Mouse (Mus musculus) layer of hippocampus, adult 18-20 months (tissue): Measurements from ENCODE around the gene Kctd15. TPM values are rescaled to one million over a fixed set of nuclear protein-coding genes. Genes with fewer than 3 reads are reported as not detected.

Experiments used
- DNase-seq, 2 experiments: peaks; one replicate each; pipeline ENCODE4 v3.0.0; 2022; ENCODE audit warnings: low spot score in 2 of 2
- total RNA-seq, 2 experiments: library from RNA; stranded (reverse); gene quantifications; 2 replicates each; pipeline ENCODE4 v1.2.3; 2021

Gene Kctd15
- total RNA-seq, 2 experiments from 2014 or later: 12.3 to 15.1 TPM

DNA sequence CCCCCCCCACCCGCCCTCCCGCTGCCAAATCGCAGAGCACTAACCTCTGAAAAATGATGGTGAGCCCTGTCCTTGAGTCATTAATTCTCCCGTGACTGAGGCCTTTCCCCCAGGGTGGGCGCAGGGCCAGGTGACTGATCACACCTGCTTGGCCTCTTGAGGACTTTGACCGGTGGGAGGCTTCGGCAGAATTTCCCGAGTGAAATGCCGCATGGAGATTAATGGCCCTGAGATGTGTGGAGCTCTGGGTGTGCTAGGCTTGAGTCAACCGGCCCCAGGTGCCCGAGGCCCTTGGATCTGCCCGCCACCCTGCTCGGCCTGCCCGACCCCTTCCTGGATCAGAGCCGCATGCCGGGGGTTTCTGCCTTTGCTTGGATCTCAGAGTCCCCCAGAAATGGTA, 11.3 kb upstream of the Kctd15 start:
- DNase-seq: no peak

DNA sequence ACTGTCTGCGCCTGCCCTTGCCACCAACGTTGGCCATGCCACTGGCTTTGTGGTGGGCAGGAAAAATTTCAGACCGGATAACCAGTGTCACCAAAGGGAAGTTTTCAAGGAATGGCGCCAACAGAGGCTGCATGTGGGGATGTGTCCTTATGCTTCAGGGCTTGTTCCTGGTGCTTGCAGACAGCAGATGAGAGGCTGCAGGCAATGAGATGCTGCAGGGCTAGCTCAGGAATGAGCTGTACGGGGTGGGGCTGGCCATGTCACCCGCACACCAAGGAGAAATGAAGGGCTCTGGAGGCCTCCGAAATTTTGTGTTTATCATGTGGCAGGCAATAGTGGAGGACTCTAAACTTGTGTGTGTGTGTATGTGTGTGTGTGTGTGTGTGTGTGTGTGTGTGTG, 6.6 kb upstream of the Kctd15 start:
- no peak for DNase-seq

DNA sequence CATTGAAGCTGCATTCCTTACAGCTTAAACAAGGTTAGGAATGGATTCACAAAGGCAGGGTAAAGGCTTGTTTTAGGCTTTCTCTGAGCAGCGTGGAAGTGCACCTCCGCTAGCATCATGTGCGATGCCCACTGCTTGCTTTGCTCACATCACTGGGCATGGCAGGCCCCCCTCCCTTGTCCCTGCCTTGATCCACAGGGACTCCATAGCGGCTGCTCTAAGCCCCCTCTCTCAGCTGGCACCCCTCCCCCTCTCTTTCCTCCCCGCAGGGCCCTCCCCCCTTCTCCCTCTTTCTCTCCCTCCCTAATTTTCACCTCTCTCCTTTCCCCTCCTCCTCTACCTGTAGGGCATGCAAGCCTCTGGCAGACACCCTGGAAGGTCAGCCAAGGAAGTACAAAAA, 5.7 kb upstream of the Kctd15 start:
- no peak for DNase-seq

DNA sequence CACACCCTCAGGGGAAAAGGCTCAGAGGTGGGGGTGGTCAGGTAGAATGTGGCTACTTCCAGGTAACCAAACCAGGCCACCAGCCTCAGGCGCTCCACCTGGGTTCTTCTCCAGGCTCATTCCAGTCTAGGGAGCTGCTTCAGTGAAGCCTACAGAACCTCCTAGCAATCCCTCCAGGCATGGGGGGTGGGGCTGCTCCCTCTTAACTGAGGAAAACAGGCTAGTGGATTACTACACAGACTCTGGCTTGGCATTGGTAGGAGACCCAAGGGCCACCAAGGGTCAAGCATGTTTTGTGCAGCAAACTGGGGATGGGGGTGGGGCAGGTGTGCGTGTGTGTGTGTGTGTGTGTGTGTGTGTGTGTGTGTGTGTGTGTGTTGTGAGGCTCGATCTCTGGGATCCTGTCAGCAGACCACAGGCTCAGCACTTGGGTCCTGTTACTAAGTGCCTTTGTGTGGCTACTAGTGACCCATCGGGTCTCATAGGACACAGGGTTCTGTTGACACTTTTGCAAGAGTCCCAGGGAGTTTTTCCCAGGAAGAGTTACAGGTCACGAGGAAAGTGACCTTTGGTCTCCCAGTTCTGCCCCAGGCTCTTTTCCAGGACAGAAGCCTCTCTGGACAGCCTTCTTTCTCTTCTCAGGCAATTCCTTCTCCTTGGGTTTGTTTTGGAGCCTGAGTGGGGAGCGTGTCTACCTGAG, 3.0 kb upstream of the Kctd15 start:
- no peak for DNase-seq

DNA sequence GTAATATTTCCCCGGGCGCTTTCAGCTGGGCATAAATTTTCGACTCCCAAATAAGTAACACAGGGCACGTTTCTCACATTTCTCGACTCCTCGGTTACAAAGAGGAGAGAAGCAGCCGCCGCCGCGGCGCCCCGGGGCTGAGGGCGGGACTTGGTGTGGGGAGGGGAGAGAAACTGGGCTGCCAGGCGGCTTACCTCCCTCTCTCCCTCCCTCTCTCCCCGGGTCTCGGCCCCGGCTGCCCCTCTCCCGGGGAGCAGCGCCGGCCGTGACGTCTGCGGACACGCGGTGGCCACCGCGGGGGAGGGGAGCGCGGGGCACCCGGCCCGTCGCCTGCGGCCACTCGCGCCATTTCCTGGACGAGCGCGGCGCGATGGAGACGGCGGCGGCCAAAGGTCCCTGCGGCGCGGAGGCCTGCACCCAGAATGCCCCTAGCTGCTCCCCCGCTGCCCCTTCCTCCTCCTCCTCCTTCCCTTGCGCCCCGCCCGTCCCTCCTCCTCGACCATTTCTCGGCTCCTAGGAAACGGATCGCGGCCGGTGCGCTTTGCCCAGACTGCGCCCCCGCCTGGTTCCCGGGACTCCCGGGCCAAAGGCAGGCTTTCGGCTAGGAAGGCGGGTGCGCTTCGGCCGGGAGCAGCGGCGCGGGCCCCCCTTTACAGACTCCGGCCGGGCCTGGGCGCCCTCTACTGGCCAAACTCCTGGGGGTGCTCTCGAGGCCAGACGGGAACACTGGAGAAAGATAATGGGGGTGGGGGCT, 1.3 kb downstream of the Kctd15 start:
- DNase-seq: peak; percentile 78 to 88

DNA sequence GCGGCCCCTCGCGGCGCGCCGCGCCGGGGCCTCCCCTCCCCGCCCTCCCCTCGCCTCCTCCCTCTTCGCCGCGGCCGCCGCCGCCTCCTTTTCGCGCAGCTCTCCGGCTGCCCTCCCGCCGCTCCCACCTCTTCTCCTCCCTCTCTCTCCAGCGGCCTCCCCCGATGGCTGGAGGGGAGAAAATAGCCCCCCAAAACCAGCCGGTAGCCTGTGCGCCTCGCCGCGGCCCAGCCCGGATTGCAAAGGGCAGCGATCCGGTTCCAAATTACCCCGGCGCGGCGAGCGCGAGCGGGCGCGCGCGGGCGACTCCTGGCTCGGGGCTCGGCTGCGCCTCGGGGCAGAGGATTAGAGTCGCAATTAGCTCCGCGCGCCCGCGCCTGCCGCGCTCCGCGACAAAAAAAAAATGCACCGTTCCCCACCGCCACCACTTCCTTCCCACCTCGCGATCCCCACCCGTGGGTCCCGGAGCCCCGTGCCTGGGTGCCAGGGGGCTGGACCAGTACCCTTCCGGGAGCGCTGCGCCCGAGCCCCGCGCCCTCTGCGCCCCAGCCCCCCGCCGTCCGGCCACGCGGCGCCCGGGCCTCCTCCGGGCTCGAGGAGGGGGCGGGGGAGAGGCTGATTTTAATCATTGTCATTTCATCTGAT, 2.0 kb downstream of the Kctd15 start:
- peak; percentile 40 to 63 for DNase-seq

DNA sequence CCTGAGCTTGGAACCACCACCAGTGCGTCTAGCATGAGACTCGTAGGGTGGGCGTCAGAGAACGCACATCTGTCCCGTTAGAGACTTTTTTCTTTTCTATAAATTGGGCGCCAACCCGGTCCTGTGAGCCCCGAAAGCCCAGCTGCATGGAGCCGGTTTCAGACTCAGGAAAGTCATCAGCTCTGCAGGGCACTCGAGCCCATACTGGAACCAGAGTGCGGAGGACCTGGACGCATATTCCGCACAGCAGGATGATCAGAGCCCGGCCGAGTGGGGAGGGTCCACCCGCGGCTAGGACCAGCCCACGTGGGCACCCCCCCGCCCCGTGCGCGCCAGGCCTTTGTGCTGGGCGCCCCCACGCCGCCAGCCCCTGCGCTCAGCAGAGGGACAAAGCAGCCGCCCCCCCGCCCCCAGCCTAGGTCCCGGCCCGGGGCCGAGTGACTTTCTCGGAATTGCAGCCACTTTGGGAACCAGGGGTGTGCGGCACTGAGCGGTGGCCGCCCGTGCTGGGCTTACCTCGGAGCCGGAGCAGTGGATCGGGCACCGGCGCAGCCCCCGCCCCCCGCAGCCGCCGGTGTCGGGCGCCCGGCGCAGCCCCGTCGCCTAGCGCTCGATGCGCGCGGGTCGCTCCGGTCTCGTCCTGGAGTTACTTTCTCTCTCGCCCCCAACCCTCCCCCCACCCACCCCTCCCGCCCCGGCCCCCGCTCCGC, 2.6 kb downstream of the Kctd15 start:
- no peak for DNase-seq

DNA sequence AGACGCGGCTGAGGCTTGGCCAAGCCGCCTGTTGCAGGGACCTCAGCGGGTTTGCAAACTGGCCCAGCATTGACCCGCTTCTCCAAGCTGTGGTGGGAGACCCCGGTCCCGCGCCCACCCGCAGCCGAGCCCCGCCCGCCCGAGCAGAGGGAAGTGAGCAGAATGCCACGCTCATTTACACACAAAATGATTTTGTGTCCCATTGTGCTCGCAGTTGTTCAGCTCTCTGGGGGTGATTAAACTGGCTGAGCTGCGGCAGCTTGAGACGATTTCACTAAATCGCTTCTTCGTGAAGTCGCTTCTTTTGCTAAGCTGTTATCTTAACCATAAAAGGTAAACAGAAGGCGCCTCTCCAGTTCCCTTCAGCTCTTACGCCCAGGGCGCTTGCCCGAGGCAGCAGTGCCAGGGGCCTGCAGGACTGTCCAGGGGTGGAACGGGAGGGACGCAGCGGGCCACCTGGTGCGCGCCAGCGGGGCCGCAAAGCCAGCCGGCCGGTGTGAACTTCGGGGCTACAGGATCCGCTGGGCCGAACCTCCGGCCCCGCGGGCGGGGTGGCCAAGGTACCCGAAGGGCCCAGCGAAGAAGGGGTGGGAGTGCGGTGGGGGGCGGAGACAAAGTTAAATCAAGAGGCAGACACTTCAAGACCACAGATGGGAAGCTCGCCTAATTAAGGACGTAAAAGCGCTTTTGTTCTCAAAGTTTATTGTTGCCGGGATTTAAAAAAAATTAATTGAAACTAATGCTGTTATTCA, 3.6 kb downstream of the Kctd15 start:
- peak in 1 of 2 experiments; percentile 15 for DNase-seq

DNA sequence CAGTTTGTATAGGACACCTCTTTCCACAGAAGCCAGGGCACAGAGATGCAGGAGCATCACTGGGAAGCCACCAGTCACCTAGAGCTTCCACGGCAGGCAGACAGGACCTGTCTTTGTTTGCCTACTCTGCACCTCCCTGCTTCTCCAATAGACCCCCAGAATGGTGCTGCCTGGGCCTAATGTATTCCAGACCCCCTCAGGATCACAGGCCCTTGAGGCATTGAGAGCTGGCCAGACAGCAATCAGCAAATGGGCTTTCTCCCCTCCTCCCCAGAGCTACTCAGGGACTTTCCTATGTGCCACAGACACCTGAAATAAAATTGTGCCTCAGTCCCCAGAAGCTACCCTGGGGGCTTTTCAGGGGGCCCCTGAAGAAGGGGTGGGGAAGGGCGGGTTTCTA, 5.2 kb downstream of the Kctd15 start:
- no peak for DNase-seq

DNA sequence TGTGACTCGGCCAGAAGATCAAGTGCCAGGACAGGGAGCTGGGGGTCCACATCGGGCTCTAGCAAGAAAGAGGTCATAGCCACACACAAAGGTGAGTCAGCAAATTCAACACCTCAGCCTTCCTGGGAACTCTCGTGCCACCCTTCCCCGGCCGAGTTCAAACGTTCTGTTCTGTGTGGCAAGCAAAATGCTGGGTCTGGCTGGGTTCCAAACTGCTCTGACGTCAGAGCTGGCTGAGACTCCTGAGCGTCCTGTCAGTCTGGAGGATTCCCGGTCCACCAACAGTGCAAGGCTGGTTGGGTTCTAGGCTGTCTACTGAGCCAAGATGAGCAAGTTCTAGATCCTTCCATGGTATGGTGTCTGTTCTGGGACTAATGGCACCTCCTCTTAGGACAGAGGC, 9.5 kb downstream of the Kctd15 start:
- peak in 1 of 2 experiments; percentile 44 for DNase-seq

DNA sequence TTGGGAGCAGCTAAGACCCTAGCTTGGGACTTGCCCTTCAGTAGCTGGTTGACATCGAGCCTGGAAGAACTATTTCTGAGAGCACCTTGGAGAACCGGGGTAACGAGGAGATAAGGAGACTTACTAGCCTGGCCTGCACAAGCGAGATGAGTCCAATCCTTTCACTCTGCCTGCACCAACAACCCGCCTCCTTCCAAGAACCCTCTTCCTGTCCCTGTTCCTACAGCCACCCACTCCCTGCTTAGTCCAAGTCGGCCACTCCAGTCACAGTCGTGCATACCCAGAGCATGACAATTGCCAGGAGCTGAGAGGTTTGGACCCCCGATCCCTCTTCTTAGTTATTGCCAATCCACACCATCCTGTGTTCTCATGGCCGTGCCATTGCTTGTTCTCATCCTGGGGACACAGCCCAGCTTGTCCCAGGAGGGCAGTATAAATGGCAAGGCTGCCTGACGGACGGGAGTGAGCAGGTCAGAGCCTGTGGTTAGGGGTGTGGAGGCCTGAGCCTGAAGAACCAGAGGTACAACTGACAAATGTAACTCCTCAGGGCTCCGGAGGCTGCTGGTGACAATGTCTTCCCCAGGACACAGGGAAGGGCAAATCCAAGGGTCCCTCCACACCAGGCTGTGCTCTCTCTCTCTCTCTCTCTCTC, 10.3 kb downstream of the Kctd15 start:
- DNase-seq: no peak

DNA sequence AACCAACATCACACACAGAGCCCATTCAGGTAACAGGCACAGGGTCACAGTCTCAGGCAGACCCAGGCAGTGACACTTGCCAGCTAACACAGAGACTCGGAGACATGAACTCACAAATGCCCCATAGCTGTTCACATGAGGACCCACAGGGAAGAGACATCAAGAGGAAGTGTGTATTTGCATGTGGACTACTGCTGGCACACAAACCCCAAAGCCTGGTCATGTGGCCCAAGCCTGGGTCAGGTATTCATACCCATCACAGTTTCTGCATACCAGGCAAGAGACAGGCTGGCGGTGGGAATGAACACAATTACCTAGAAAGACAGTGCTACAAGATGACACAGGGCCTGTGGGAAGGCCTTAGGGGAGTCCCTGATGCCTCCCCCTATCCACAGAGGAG, 10.9 kb downstream of the Kctd15 start:
- DNase-seq: no peak

DNA sequence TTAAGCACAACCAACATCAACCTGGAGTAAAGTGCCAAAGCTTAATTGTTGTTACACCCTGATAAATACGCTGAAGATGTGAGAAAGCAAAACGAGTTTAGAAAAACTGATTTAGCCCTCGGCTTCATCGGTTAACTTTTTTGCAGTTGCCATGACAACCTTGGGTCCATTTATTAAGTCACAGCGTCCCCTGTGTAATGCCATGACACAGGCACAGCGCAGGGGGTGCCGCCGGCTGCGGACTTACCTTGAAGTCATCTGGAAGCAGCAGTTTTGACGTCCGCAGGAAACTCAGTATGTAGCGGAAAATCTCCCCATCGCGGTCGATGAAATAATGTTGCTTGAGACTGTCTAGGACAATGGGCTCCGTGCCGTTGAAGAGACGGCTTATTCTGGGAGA, 11.9 kb downstream of the Kctd15 start:
- DNase-seq: no peak

DNA sequence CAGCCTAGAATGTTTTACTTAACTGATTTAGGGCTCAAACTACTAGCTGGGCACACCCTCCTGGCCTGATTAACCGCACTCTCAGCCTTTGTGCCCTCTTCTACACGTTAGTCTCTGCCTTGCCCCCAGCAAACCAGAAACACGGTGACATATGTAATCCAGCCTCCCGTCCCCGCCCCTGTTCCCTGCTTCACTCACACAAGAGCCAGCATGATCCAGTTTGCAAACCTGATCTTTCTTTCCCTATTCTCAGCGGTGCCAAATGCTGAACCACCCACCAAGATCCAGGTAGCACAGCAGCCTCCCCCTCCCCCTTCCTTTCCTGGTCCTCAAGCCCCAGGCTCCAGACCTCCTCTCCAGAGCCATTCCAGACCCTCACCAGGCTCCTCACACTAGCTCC, 13.2 kb downstream of the Kctd15 start:
- DNase-seq: no peak

DNA sequence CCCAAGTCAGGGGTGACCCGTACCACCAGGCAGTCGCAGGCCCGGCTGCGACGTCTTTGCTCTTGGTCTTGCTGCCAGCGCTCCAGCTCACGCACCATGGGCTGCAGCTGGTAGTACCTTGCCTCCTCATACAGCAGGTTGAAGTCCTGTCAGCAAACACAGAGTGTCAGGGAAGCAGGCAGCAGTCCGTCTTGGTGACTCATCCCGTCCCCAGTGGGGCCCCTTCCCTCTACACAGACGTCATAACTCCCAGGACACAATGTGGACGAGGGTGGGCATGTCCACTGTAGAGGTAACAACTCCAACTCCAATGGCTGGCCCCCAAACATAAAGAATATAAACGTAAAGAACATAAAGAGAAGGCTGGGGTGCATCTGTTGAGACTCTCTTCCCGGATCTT, 14.6 kb downstream of the Kctd15 start:
- DNase-seq: no peak

DNA sequence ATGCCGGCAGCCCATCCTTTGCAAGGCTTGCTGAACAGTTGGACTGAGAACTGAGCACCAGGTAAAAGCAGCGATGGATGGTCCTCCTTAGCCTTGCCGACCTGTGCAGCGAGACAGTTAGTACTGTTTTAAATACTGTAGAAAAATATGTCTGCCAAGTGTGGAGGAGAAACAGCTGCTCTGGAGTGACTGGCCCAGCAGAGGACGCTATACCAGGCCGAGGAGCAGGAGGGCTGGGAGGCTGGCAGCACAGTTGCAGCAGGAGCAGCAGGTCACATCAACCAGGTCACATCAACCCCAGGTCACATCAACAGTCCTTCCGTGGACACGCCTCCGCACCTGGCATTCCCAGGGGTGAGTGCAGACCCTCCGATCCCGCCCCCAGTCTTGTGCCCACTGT, 16.7 kb downstream of the Kctd15 start:
- no peak for DNase-seq

DNA sequence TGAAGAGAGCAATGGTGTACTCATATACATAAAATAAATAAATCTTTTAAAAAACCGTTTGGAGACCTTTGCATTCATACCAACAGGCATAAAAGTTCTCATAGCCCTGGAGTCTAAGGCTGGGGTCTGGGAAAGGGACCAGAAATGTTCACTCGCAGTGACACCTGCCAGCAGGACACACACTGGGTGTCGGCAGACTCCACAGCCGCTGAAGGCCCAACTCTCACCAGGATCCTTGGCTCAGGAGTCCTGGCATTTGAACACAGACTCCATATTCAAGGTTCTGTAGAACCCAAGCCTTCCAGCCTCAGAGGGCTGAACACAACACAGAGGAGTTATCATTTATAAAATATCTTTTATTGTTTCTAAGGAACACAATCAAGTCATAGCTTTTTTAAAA, 19.9 kb downstream of the Kctd15 start:
- no peak for DNase-seq

DNA sequence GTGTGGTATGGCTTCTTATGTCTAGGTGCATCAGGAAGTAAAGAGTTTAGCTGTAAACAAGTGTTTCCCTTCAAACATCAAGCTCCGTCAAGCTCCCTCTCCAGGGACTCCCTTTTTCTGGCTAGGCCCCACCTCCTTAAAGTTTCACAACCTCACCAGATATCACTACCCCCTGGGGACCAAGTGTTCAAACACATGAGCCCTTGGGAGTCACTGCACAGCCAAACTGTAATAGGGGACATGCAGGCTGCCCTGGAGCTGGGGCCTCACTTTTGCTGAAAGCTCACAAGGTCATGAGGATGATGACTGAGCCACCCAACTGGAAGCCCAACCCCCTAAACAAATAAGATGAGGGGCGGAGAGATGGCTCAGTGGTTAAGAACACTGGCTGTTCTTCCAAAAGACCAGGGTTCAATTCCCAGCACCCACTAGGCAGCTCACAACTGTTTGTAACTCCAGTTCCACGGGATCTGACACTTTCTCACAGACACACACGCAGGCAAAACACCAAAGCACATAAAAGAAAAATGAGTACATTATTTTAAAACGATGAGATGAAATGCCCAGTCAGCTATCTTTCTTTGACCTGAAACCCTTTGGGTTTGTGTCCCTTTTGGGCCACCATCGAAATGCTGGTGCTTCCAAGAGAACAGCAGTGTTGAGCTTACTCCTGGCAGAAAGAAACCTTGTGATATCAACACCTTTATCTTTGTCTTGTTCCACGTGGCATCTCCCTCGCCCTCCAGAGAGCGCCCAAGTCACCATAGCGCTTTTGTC, 23.4 kb downstream of the Kctd15 start:
- no peak for DNase-seq

DNA sequence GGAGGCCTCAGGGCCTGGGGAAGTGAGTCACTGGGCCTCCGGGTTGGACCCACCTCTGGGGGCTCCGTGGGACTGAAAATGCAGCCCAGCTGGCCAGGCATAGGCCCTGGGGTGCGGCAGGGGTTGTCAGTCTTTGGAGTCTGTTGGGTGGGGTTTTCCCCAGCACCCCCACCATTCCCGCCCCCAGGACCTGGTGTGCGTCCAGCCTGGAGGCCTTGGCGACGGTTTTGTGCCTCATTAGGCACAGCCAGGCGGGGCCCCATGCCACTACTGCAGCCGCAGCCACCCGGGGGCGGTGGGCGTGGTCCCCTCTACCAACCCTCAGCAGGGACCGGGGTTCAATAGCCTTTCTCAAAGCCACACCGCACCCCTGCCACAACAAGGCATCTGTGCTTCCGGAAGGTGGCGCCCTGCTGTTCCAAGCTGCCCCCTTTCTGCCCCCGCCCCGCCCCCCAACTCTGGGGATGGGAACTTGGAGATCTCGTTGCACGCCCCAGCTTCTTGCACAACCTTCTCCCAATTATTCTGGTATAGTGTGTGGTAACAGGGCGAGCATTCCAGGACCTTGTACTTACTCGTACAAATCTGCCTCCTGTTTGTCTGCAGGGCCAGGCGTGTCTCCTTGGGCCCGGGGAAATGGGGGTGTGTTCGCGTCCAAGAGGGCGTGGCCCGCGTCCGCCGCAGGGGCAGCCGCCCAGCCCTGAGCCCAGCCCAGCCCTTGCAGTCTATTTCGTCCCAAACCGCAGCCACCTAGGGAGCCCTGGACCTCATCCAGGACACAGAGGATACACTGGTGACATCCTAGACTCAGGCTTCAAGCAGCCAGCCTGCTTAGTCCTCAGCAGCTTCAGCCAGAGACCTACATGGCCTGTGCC, 26.1 kb downstream of the Kctd15 start:
- DNase-seq: peak; percentile 7 to 53
